Comparison of ENCODE assay signal across 9 mouse cellular contexts in the genomic region with DNA sequence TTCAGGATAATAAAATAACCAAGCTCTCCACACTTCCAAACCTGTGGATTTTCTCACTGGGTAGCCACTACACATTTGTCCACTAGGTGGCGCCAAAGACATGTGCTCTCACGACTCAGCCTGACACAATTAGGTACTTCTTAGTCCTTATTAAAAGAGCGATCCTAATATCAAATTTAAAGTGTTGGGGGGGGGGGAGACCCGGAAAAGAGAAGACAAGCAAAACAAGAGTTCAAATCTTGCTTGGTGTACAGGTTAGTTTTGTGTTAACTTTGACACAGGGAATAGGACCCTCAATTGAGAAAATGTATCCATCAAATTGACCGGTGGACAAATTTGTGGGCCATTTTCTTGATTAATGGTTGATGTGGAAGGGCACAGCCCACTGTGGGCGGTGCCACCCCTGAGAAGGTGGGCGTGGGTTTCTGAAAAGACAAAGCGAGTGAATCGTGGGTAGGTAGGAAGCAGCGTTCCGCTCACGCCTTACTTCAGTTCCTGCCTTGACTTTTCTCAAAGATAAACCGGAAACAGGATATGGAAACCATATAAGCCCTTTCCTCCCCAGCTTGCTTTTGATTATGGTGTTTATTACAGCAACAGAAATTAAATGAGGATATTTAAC. TPM values are rescaled to one million over a fixed set of nuclear protein-coding genes. Genes with fewer than 3 reads are reported as not detected.
DNase-seq lines count a peak whose midpoint lies in the region; ATAC-seq and TF ChIP-seq lines count a peak whose summit lies in the region.
"Had no signal": no experiment of that assay in that cellular context is flagged by ENCODE, and none has a peak within 500 bp of the region (broad histone marks: within the 10 kb centered on the region; RNA-seq: fewer than 3 reads in every experiment).

No protein-coding gene starts in this region.

- no peak overlapping the region for H3K4me3 ChIP-seq in midbrain, embryonic 11.5 days (ENCODE audit: low read depth, low read length)
- no peak overlapping the region for H3K4me3 ChIP-seq in midbrain, embryonic 15.5 days
- no peak overlapping the region for H3K4me3 ChIP-seq in kidney, embryonic 14.5 days (ENCODE audit: low read length)
- peak overlapping the region; percentile 18 for H3K4me3 ChIP-seq in thymus, adult 2 months (ENCODE audit: control insufficient read depth, insufficient read depth, low read length)
- H3K4me3 ChIP-seq: heart, embryonic 15.5 days had no signal

- H3K27ac ChIP-seq in midbrain, embryonic 11.5 days (ENCODE audit: low read depth, low read length), result no peak overlapping the region
- H3K27ac ChIP-seq in midbrain, embryonic 15.5 days, result no peak overlapping the region
- no peak overlapping the region for H3K27ac ChIP-seq in kidney, embryonic 14.5 days (ENCODE audit: low read depth, low read length)
- peak overlapping the region; percentile 98 for H3K27ac ChIP-seq in thymus, adult 2 months (ENCODE audit: control insufficient read depth, insufficient read depth, low read length)
- H3K27ac ChIP-seq: heart, embryonic 15.5 days had no signal

- H3K27me3 ChIP-seq in midbrain, embryonic 11.5 days (ENCODE audit: control insufficient read depth, insufficient read depth, low read length), result no peaks in the 10 kb centered on the region
- peaks cover 7% of the 10 kb centered on the region; the same call in 1 of the 2 replicates for H3K27me3 ChIP-seq in midbrain, embryonic 15.5 days (replicated peaks)
- H3K27me3 ChIP-seq in kidney, embryonic 14.5 days (ENCODE audit: control insufficient read depth, insufficient read depth, low read length), result no peaks in the 10 kb centered on the region
- H3K27me3 ChIP-seq in thymus, adult 2 months (ENCODE audit: control insufficient read depth, insufficient read depth, low read length), result no peaks in the 10 kb centered on the region

- no peaks in the 10 kb centered on the region for H3K4me1 ChIP-seq in midbrain, embryonic 11.5 days (ENCODE audit: control insufficient read depth, insufficient read depth, low read length)
- H3K4me1 ChIP-seq in midbrain, embryonic 15.5 days, result no peaks in the 10 kb centered on the region
- no peaks in the 10 kb centered on the region for H3K4me1 ChIP-seq in kidney, embryonic 14.5 days (ENCODE audit: control insufficient read depth, insufficient read depth, low read length)
- H3K4me1 ChIP-seq in thymus, adult 2 months (replicated peaks; ENCODE audit: control insufficient read depth, insufficient read depth, low read length), result peaks cover 10% of the 10 kb centered on the region
- H3K4me1 ChIP-seq: heart, embryonic 15.5 days had no signal

- peak; percentile 98 for DNase-seq in midbrain, embryonic 11.5 days (ENCODE audit: low spot score, missing footprints)
- DNase-seq in c-Kit-negative CD71-positive TER-119-positive erythroid progenitor cells, embryonic 14.5 days (ENCODE audit: low read depth, low spot score), result peak; percentile 62
- peak; percentile 78 to 82 for DNase-seq in frontal cortex, postnatal 25 days (ENCODE audit: low spot score in 2 of 2)
- peak; percentile 74 for DNase-seq in liver
- peak; percentile 82 for DNase-seq in thymus, adult 2 months

- H3K4me2 ChIP-seq in midbrain, embryonic 11.5 days, result no peak overlapping the region
- no peak overlapping the region for H3K4me2 ChIP-seq in midbrain, embryonic 15.5 days
- H3K4me2 ChIP-seq in kidney, embryonic 14.5 days (replicated peaks; ENCODE audit: low read depth, low read length), result no peak overlapping the region
- H3K4me2 ChIP-seq: heart, embryonic 15.5 days had no signal

- TF ChIP-seq POLR2A in thymus, adult 2 months (IDR thresholded peaks at IDR 0.05; ENCODE audit: control insufficient read depth, extremely low read depth, insufficient read depth, low read length, poor library complexity), result no peak

- no peaks in the 10 kb centered on the region for H3K36me3 ChIP-seq in midbrain, embryonic 11.5 days (ENCODE audit: control insufficient read depth, insufficient read depth, low read length)
- H3K36me3 ChIP-seq in midbrain, embryonic 15.5 days (replicated peaks), result no peaks in the 10 kb centered on the region
- no peaks in the 10 kb centered on the region for H3K36me3 ChIP-seq in kidney, embryonic 14.5 days (ENCODE audit: control insufficient read depth, insufficient read depth, low read length)
- H3K36me3 ChIP-seq in thymus, adult 2 months (ENCODE audit: control insufficient read depth, insufficient read depth, low read length), result no peaks in the 10 kb centered on the region
- H3K36me3 ChIP-seq: heart, embryonic 15.5 days had no signal

- TF ChIP-seq CTCF in thymus, adult 2 months (IDR thresholded peaks at IDR 0.05; ENCODE audit: borderline replicate concordance, control insufficient read depth, extremely low read depth, insufficient read depth, low read length, poor library complexity), result no peak

- peaks cover 4% of the 10 kb centered on the region; the same call in 1 of the 2 replicates for H3K9me3 ChIP-seq in midbrain, embryonic 11.5 days (ENCODE audit: control insufficient read depth, low read length)
- no peaks in the 10 kb centered on the region for H3K9me3 ChIP-seq in midbrain, embryonic 15.5 days
- peaks cover 5% of the 10 kb centered on the region for H3K9me3 ChIP-seq in kidney, embryonic 14.5 days (ENCODE audit: control insufficient read depth, low read length)
- H3K9me3 ChIP-seq: heart, embryonic 15.5 days had no signal

- ATAC-seq in midbrain, embryonic 11.5 days (ENCODE audit: low FRiP score), result no peak
- no peak for ATAC-seq in midbrain, embryonic 15.5 days (replicated peaks)
- peak; percentile 53 for ATAC-seq in kidney, embryonic 14.5 days (ENCODE audit: low FRiP score, low TSS enrichment)
- peak; percentile 81 for ATAC-seq in neutrophil, adult 5-6 weeks (ENCODE audit: extremely low read depth, insufficient number of reproducible peaks, low FRiP score, poor library complexity, severe bottlenecking)

- H3K9ac ChIP-seq in midbrain, embryonic 11.5 days (ENCODE audit: low read length), result no peak overlapping the region
- H3K9ac ChIP-seq in midbrain, embryonic 15.5 days, result no peak overlapping the region
- H3K9ac ChIP-seq in kidney, embryonic 14.5 days (ENCODE audit: low read depth, low read length), result no peak overlapping the region
- H3K9ac ChIP-seq: heart, embryonic 15.5 days had no signal

- WGBS in midbrain, embryonic 11.5 days, result 44% methylated on average over 13 of the region's 13 CpGs
- WGBS in midbrain, embryonic 15.5 days, result 45% methylated on average over 13 of the region's 13 CpGs
- WGBS in kidney, embryonic 14.5 days, result 42% methylated on average over 13 of the region's 13 CpGs
- WGBS in thymus, adult 2 months, result 2% methylated on average over 13 of the region's 13 CpGs

RNA-seq across cellular contexts. Expression of gene Tap1, which starts 16.4 kb away (rescaled TPM):
- 0.77 and 1.7 TPM in 2 replicates for polyA plus RNA-seq in midbrain, embryonic 11.5 days (2014; fragmentation: Nextera tagmentation; extraction: Ambion mirVana)
- polyA plus RNA-seq in midbrain, embryonic 15.5 days (2015; fragmentation: Nextera tagmentation; extraction: Ambion mirVana), result 2.3 and 3.1 TPM in 2 replicates
- 1.9 and 2.9 TPM in 2 replicates for polyA plus RNA-seq in kidney, embryonic 14.5 days (2014; fragmentation: Nextera tagmentation; extraction: Ambion mirVana)
- 221 and 235 TPM in 2 replicates for total RNA-seq in neutrophil, adult 5-6 weeks (2017)
- polyA plus RNA-seq in thymus, adult 2 months (2012; rRNA removed), result 197 and 202 TPM in 2 replicates

RNA-seq across cellular contexts. Expression of gene Psmb9, which starts 16.6 kb away (rescaled TPM):
- 1.0 and 1.3 TPM in 2 replicates for polyA plus RNA-seq in midbrain, embryonic 11.5 days (2014; fragmentation: Nextera tagmentation; extraction: Ambion mirVana)
- polyA plus RNA-seq in midbrain, embryonic 15.5 days (2015; fragmentation: Nextera tagmentation; extraction: Ambion mirVana), result 1.5 and 2.0 TPM in 2 replicates
- polyA plus RNA-seq in kidney, embryonic 14.5 days (2014; fragmentation: Nextera tagmentation; extraction: Ambion mirVana), result 2.1 and 3.4 TPM in 2 replicates
- total RNA-seq in neutrophil, adult 5-6 weeks (2017), result 132 and 176 TPM in 2 replicates
- 288 and 334 TPM in 2 replicates for polyA plus RNA-seq in thymus, adult 2 months (2012; rRNA removed)

RNA-seq across cellular contexts. Expression of gene H2-DMb1, which starts 18.1 kb away (rescaled TPM):
- 0.25 and 0.38 TPM in 2 replicates for polyA plus RNA-seq in midbrain, embryonic 11.5 days (2014; fragmentation: Nextera tagmentation; extraction: Ambion mirVana)
- polyA plus RNA-seq in midbrain, embryonic 15.5 days (2015; fragmentation: Nextera tagmentation; extraction: Ambion mirVana), result 0.79 and 1.2 TPM in 2 replicates
- 4.1 and 4.2 TPM in 2 replicates for polyA plus RNA-seq in kidney, embryonic 14.5 days (2014; fragmentation: Nextera tagmentation; extraction: Ambion mirVana)
- 278 and 300 TPM in 2 replicates for total RNA-seq in neutrophil, adult 5-6 weeks (2017)
- 130 and 197 TPM in 2 replicates for polyA plus RNA-seq in thymus, adult 2 months (2012; rRNA removed)

RNA-seq across cellular contexts. Expression of gene Psmb8, which starts 26.5 kb away (rescaled TPM):
- polyA plus RNA-seq in midbrain, embryonic 11.5 days (2014; fragmentation: Nextera tagmentation; extraction: Ambion mirVana), result 1.8 and 2.1 TPM in 2 replicates
- 4.1 and 4.2 TPM in 2 replicates for polyA plus RNA-seq in midbrain, embryonic 15.5 days (2015; fragmentation: Nextera tagmentation; extraction: Ambion mirVana)
- polyA plus RNA-seq in kidney, embryonic 14.5 days (2014; fragmentation: Nextera tagmentation; extraction: Ambion mirVana), result 4.3 and 4.8 TPM in 2 replicates
- 312 and 336 TPM in 2 replicates for total RNA-seq in neutrophil, adult 5-6 weeks (2017)
- 656 and 705 TPM in 2 replicates for polyA plus RNA-seq in thymus, adult 2 months (2012; rRNA removed)

RNA-seq across cellular contexts. Expression of gene H2-DMb2, which starts 27.9 kb away (rescaled TPM):
- not detected in 2 replicates for polyA plus RNA-seq in midbrain, embryonic 11.5 days (2014; fragmentation: Nextera tagmentation; extraction: Ambion mirVana)
- polyA plus RNA-seq in midbrain, embryonic 15.5 days (2015; fragmentation: Nextera tagmentation; extraction: Ambion mirVana), result 0.27 and 0.65 TPM in 2 replicates
- 18.5 and 21.9 TPM in 2 replicates for polyA plus RNA-seq in kidney, embryonic 14.5 days (2014; fragmentation: Nextera tagmentation; extraction: Ambion mirVana)
- 699 and 729 TPM in 2 replicates for total RNA-seq in neutrophil, adult 5-6 weeks (2017)
- 119 and 123 TPM in 2 replicates for polyA plus RNA-seq in thymus, adult 2 months (2012; rRNA removed)

Comparison
In these comparisons a context has a peak if more than half of its experiments do, and no peak if none do; other contexts are left out.
1. ATAC-seq: peak in kidney, embryonic 14.5 days (single experiment) and neutrophil, adult 5-6 weeks (single experiment); none in midbrain, embryonic 11.5 days (single experiment) and midbrain, embryonic 15.5 days (single experiment).
2. RNA of gene Tap1, which starts 16.4 kb away (polyA plus RNA-seq): 197 to 202 TPM in thymus, adult 2 months; 1.9 to 2.9 TPM in kidney, embryonic 14.5 days, 2.3 to 3.1 TPM in midbrain, embryonic 15.5 days and 0.77 to 1.7 TPM in midbrain, embryonic 11.5 days; every median in the first group is over 10 times any median in the second.
3. RNA of gene Psmb9, which starts 16.6 kb away (polyA plus RNA-seq): 288 to 334 TPM in thymus, adult 2 months; 2.1 to 3.4 TPM in kidney, embryonic 14.5 days, 1.5 to 2.0 TPM in midbrain, embryonic 15.5 days and 1.0 to 1.3 TPM in midbrain, embryonic 11.5 days; every median in the first group is over 10 times any median in the second.
4. RNA of gene H2-DMb1, which starts 18.1 kb away (polyA plus RNA-seq): 130 to 197 TPM in thymus, adult 2 months; 4.1 to 4.2 TPM in kidney, embryonic 14.5 days, 0.79 to 1.2 TPM in midbrain, embryonic 15.5 days and 0.25 to 0.38 TPM in midbrain, embryonic 11.5 days; every median in the first group is over 10 times any median in the second.
5. Peak in every context shown above with its lines, with median percentiles within 50 percentile points of each other: DNase-seq.